Mouse (Mus musculus) erythroblast, adult 5-6 weeks (primary cell): ENCODE data around the gene Fam83e. TPM values are rescaled to one million over a fixed set of nuclear protein-coding genes. Genes with fewer than 3 reads are reported as not detected.

Experiments used
- ATAC-seq: replicated peaks from 2 replicates; pipeline ENCODE4 v1.8.0; 2016; ENCODE audit warnings: moderate number of reproducible peaks, mild to moderate bottlenecking, moderate TSS enrichment, inconsistent platforms; ENCODE audit not compliant: poor library complexity, low FRiP score, severe bottlenecking
- total RNA-seq, 2 experiments: library from RNA; stranded (forward) in 1 of 2; stranded (reverse) in 1 of 2; fragments of 150-400 nt in 1 of 2; fragments of 200-764, 138-1000 nt in 1 of 2; gene quantifications; 2 replicates each; pipeline versions ENCODE4 v1.2.3 to v1.2.4; 2015 to 2017; ENCODE audit warnings: low replicate concordance in 2 of 2

Fam83e gene
- total RNA-seq, 2 experiments from 2014 or later: not detected

- ATAC-seq: no peak
These were observed 20.6 kb upstream of the Fam83e start for GRCm38 (mm10) chr7:45700301-45701015.

- ATAC-seq: no peak
These were observed 19.9 kb upstream of the Fam83e start for GRCm38 (mm10) chr7:45701072-45701471.

GRCm38 (mm10) chr7:45701607-45702006, 19.4 kb upstream of the Fam83e start:
- no peak for ATAC-seq

- ATAC-seq: no peak
These were observed 18.7 kb upstream of the Fam83e start for GRCm38 (mm10) chr7:45702316-45702715.

- no peak for ATAC-seq
These were observed 18.0 kb upstream of the Fam83e start for GRCm38 (mm10) chr7:45702809-45703520.

- no peak for ATAC-seq
These were observed 17.4 kb upstream of the Fam83e start for GRCm38 (mm10) chr7:45703521-45704033.

- ATAC-seq: no peak
These were observed 16.9 kb upstream of the Fam83e start for GRCm38 (mm10) chr7:45704046-45704559.

GRCm38 (mm10) chr7:45704730-45705442, 16.1 kb upstream of the Fam83e start, which contains the start of gene Dbp:
Dbp (plus strand) TSS chr7:45705088.
- peak; percentile 77 for ATAC-seq

GRCm38 (mm10) chr7:45705443-45705864, 15.6 kb upstream of the Fam83e start:
- ATAC-seq: no peak

GRCm38 (mm10) chr7:45705873-45706281, 15.1 kb upstream of the Fam83e start:
- ATAC-seq: no peak

- ATAC-seq: no peak
These were observed 14.2 kb upstream of the Fam83e start for GRCm38 (mm10) chr7:45706721-45707241.

- 0 out of 2 replicates have a peak, but pooled peaks have one; percentile 18 for ATAC-seq
These were observed 13.5 kb upstream of the Fam83e start for GRCm38 (mm10) chr7:45707375-45707967.

- no peak for ATAC-seq
These were observed 12.7 kb upstream of the Fam83e start for GRCm38 (mm10) chr7:45708221-45708761.

GRCm38 (mm10) chr7:45709036-45709435, 12.0 kb upstream of the Fam83e start:
- ATAC-seq: no peak

- ATAC-seq: no peak
These were observed 11.2 kb upstream of the Fam83e start for GRCm38 (mm10) chr7:45709677-45710355.

GRCm38 (mm10) chr7:45710477-45711191, 10.4 kb upstream of the Fam83e start:
- no peak for ATAC-seq

GRCm38 (mm10) chr7:45711316-45712021, 9.5 kb upstream of the Fam83e start:
- no peak for ATAC-seq
